Mouse (Mus musculus) neutrophil, adult 5-6 weeks (primary cell): ENCODE results near the gene Tspan14. TPM values are rescaled to one million over a fixed set of nuclear protein-coding genes. Genes with fewer than 3 reads are reported as not detected.

Source experiments
- ATAC-seq: fragments of 151-379, 151-347 bp; 2 replicates; pipeline ENCODE4 v1.8.0; 2017; ENCODE audit warnings: mild to moderate bottlenecking, moderate TSS enrichment; ENCODE audit not compliant: insufficient number of reproducible peaks, poor library complexity, low FRiP score, severe bottlenecking; ENCODE audit errors: extremely low read depth
- total RNA-seq: library from RNA; stranded (forward); fragments of 200-1000 nt; gene quantifications from 2 replicates; pipeline ENCODE4 v1.2.3, GENCODE M21; 2017

Tspan14 gene
- total RNA-seq, 1 experiment from 2014 or later = 60.5 TPM

GRCm38 (mm10) chr14:40931115-40931829 lies 35.3 kb downstream of the Tspan14 start:
- ATAC-seq = no peak

GRCm38 (mm10) chr14:40929943-40930342 lies 36.7 kb downstream of the Tspan14 start:
- ATAC-seq = peak; percentile 59

- ATAC-seq = no peak
Measured at GRCm38 (mm10) chr14:40928897-40929296, 37.7 kb downstream of the Tspan14 start.

- no peak for ATAC-seq
Measured at GRCm38 (mm10) chr14:40927041-40927440, 39.6 kb downstream of the Tspan14 start.

GRCm38 (mm10) chr14:40924378-40925113 lies 42.1 kb downstream of the Tspan14 start:
- ATAC-seq = peak; percentile 44

- ATAC-seq = no peak
Measured at GRCm38 (mm10) chr14:40921241-40921640, 45.4 kb downstream of the Tspan14 start.

GRCm38 (mm10) chr14:40919521-40919920 lies 47.1 kb downstream of the Tspan14 start:
- ATAC-seq = peak; percentile 39; the same call in 1 of the 2 replicates

GRCm38 (mm10) chr14:40918477-40918876 lies 48.1 kb downstream of the Tspan14 start:
- ATAC-seq = no peak

- peak; percentile 75 for ATAC-seq
Measured at GRCm38 (mm10) chr14:40917632-40918031, 49.0 kb downstream of the Tspan14 start.

GRCm38 (mm10) chr14:40916667-40917066 lies 49.9 kb downstream of the Tspan14 start:
- no peak for ATAC-seq

- no peak for ATAC-seq
Measured at GRCm38 (mm10) chr14:40915838-40916237, 50.8 kb downstream of the Tspan14 start.

GRCm38 (mm10) chr14:40914701-40915100 lies 51.9 kb downstream of the Tspan14 start:
- ATAC-seq = no peak

GRCm38 (mm10) chr14:40913709-40914108 lies 52.9 kb downstream of the Tspan14 start:
- ATAC-seq = no peak

GRCm38 (mm10) chr14:40911529-40911928 lies 55.1 kb downstream of the Tspan14 start:
- ATAC-seq = no peak

GRCm38 (mm10) chr14:40908763-40909162 lies 57.8 kb downstream of the Tspan14 start:
- no peak for ATAC-seq

GRCm38 (mm10) chr14:40906770-40907169 lies 59.8 kb downstream of the Tspan14 start:
- ATAC-seq = no peak

GRCm38 (mm10) chr14:40905813-40906212 lies 60.8 kb downstream of the Tspan14 start:
- ATAC-seq = no peak

- ATAC-seq = no peak
Measured at GRCm38 (mm10) chr14:40902307-40903055, 64.1 kb downstream of the Tspan14 start.

GRCm38 (mm10) chr14:40900267-40900666 lies 66.3 kb downstream of the Tspan14 start:
- ATAC-seq = no peak

- ATAC-seq = no peak
Measured at GRCm38 (mm10) chr14:40897916-40898315, 68.7 kb downstream of the Tspan14 start.
